Mouse (Mus musculus) frontal cortex, postnatal 10 days (tissue): Measurements from ENCODE around the gene Ly86.
A peak's percentile ranks its signal among the peaks of the same experiment; 100 is the strongest.

Experiments
- DNase-seq, 2 experiments: peaks; one replicate each; pipeline ENCODE4 v3.0.0; 2022; ENCODE audit warnings: low spot score in 2 of 2, mixed read lengths in 1 of 2

Gene Ly86

GRCm38 (mm10) chr13:37431707-37432106, 86.7 kb downstream of the Ly86 start:
- no peak for DNase-seq

DNA sequence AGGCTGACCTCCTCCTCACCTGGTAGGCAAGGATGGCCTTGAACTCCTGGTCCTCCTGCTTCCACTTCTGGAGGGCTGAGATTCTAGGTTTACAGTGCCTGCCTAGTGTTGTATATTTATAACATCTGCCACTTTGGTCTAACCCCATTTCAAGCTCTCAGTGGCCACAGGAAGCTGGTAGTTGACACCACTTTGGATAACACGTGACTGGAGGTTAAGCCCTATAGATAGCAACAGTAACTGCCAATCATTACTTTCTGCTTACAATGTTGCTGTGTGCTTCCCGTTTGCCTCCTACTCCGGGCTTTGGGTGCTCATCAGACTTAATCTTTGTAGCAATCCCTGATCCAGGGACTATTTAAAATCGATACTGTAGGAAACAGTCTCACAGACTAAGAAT, 87.6 kb downstream of the Ly86 start:
- DNase-seq: no peak

DNA sequence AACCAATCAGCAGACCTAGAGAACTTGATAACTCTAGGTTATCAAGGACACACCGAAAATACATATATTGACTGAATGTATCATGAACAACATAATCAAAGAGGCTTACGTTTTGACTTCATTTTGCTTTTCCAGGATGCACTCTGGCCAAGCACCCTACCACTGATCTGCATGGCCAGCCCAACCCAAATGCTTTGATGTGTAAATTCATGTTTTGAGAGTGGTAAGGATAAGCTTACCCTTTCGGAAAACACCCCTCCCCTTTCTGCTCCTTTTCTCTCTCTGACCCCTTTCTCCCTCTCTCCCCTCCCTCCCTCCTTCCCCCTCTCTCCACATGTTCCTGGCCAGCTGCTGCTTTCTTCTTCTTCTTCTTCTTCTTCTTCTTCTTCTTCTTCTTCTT, 88.1 kb downstream of the Ly86 start:
- DNase-seq: no peak

DNA sequence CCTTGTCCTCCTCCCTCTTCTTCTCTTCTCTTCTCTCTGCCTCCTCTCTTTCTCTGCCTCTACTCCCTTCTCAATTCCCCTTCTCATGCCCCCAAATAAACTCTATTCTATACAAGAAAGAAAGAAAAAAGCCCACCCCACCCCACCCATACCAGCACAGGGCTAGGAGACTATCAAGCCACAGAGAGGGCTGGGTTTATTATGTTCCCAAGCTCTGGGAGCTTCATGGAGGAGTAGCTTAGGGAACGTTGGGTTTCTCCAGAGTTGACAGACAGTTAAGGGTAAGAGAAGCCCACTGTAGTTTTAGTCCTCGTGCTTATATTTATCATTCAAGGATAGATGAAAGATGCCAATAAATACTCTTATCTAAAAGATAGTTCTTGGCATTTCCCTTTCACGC, 88.7 kb downstream of the Ly86 start:
- no peak for DNase-seq

GRCm38 (mm10) chr13:37434137-37434772, 89.2 kb downstream of the Ly86 start:
- peak in 1 of 2 experiments; percentile 51 for DNase-seq

- DNase-seq: no peak
These were observed 89.8 kb downstream of the Ly86 start for GRCm38 (mm10) chr13:37434841-37435240.

DNA sequence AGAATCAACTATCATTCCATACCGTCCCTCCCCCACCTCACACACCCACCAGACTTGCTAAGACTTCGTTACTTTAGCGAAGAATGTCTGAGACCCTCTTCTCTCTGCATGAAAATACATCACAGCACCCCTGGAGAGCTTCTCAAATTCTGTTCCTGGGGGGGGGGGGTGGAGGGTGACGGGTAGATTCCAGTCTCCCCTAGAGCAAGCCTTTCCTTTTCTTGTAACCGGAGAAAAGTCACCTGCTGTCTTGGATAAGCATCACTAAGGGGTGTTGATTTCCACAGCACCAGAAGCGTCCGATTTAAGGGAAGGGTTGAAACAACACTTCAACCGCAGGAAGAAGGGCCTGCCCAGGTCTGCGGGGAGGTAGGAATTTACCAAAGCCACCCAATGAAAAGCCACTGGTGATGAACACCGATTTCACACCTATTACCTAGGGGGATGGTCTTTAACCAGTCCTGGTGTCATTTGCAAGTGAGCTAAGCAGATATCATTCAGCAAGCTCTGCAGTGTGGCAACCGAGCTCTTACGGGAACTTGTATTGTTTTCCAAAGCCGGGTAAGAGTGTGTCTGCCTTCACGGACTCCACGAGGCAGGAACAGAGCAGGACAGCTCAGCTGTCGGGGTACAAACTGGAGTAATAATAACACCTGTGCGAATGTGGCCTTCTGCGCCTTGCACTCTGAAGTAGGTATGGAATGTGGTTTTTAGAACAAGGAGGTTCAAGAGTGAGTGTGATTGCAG, 91.4 kb downstream of the Ly86 start:
- no peak for DNase-seq

GRCm38 (mm10) chr13:37438788-37439187, 93.8 kb downstream of the Ly86 start:
- DNase-seq: no peak

GRCm38 (mm10) chr13:37439477-37439876, 94.5 kb downstream of the Ly86 start:
- DNase-seq: no peak

- no peak for DNase-seq
These were observed 94.9 kb downstream of the Ly86 start for GRCm38 (mm10) chr13:37439941-37440340.

- no peak for DNase-seq
These were observed 95.7 kb downstream of the Ly86 start for GRCm38 (mm10) chr13:37440593-37441307.

GRCm38 (mm10) chr13:37442058-37442457, 97.0 kb downstream of the Ly86 start:
- no peak for DNase-seq

DNA sequence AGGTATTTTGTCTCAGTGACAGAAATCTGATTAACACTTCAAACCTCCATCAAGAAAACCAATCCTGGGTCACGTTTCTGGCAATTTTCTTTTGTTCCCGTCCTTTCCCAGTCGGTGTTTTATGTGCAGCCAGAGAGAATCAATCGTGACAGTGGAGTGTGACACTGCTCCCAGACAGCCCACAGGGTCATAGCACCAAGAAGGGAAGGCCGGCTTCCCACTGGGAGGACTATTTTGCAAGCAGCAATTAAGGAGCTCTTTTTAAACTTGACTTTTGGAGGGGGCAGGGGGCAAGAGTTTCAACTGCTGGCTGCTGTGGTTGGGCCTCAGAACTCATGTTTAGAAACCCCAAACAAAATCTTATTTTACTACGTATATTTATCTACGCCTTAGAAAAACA, 97.5 kb downstream of the Ly86 start:
- no peak for DNase-seq

GRCm38 (mm10) chr13:37446699-37447258, 101.8 kb downstream of the Ly86 start:
- no peak for DNase-seq

DNA sequence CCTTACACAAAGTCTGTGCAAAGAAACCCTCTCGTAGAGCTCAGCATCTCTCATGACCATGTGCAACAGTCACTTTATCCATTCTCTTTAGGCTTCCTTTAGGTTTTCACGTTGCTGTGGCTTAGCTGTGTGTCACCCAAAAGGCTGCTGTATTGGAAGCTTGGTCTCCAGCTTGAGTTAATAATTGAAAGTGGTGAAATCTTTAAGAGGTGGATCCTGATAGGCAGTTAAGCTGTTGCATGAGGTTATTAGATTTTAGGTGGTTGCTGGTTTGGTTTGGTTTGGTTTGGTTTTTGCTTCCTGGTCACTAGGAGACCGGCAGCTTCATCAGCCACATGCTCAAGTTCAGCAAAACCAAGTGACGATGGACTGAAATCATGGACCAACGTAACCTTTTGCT, 106.0 kb downstream of the Ly86 start:
- no peak for DNase-seq

GRCm38 (mm10) chr13:37451471-37451870, 106.5 kb downstream of the Ly86 start:
- DNase-seq: peak in 1 of 2 experiments; percentile 22

GRCm38 (mm10) chr13:37452022-37452941, 107.3 kb downstream of the Ly86 start:
- peak in 1 of 2 experiments; percentile 33 for DNase-seq

DNA sequence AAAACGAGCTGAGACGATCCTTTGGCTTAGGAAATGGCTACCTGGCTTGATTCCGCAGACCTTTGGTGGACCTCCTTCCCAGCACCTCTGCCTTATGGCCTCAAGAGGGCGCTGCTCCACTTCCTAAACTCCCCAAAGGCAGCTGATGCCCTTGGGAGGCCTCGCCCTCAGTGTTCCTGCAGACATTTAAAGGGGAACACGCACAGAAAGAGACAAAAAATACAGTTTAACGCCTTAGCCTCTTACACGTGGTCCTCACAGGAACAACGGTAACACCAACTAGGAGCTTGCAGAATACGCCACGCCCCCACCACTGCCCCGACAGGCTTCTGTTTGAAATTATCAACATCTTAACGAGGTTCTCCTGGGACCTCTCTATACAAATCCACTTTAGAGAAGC, 108.2 kb downstream of the Ly86 start:
- DNase-seq: peak; percentile 66 to 79

DNA sequence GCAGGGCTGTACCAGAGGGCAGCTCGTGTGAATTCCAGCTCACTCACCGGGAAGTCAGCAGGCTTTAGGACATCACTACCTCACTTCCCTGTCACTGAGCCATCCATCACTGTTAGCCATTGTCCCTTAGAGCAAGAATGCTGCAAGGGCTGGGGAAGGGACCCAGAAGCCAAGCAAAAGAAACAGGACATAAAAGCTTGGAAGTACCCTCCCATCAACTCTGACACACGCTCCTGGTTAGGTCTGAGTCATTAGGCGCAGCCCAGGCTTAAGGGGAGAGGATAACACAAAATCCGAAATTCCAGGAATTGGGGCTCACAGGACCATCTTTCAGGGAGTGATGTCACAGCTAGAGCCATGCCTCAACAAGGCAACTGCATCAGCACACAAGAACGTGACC, 109.3 kb downstream of the Ly86 start:
- no peak for DNase-seq

GRCm38 (mm10) chr13:37455561-37455960, 110.6 kb downstream of the Ly86 start:
- no peak for DNase-seq
